Mouse (Mus musculus): ENCODE results near the gene Tmem243. TPM values are rescaled to one million over a fixed set of nuclear protein-coding genes. Genes with fewer than 3 reads are reported as not detected.

Tmem243 gene
- polyA plus RNA-seq, 1 experiment from 2014 or later: 116 TPM

GRCm38 (mm10) chr5:9103958-9104357 lies 3.5 kb downstream of the Tmem243 start:
- H3K4me2 ChIP-seq (replicated peaks; ENCODE audit: low read depth): no peak overlapping the region
- WGBS: 80% methylated on average over 8 of the region's 8 CpGs
- TF ChIP-seq CTCF (IDR thresholded peaks at IDR 0.05; ENCODE audit: low read depth): no peak
- no peak for ATAC-seq
- H3K9me3 ChIP-seq (ENCODE audit: control insufficient read depth): no peaks in the 10 kb centered on the region
- H3K4me3 ChIP-seq (ENCODE audit: low read depth, low read length): no peak overlapping the region
- H3K4me1 ChIP-seq (replicated peaks; ENCODE audit: control insufficient read depth, insufficient read depth, low read length): peaks cover 3% of the 10 kb centered on the region; the same call in 1 of the 2 replicates
- H3K36me3 ChIP-seq (ENCODE audit: control insufficient read depth, insufficient read depth): no peaks in the 10 kb centered on the region
- no peak overlapping the region for H3K9ac ChIP-seq (ENCODE audit: low read depth, low read length)
- no peak overlapping the region for H3K27ac ChIP-seq (ENCODE audit: low read depth, low read length)
- H3K27me3 ChIP-seq (replicated peaks; ENCODE audit: control insufficient read depth, insufficient read depth, low read length): no peaks in the 10 kb centered on the region

GRCm38 (mm10) chr5:9106806-9107205 lies 6.3 kb downstream of the Tmem243 start:
- Histone ChIP-seq H3K9me3 (ENCODE audit: control insufficient read depth) (no peaks in the 10 kb centered on the region), H3K4me2 (replicated peaks; ENCODE audit: low read depth) (no peak overlapping the region), H3K27ac (ENCODE audit: low read depth, low read length) (peak overlapping the region; percentile 42; the same call in 1 of the 2 replicates), H3K4me1 (replicated peaks; ENCODE audit: control insufficient read depth, insufficient read depth, low read length) (peaks cover 3% of the 10 kb centered on the region; the same call in 1 of the 2 replicates), H3K4me3 (ENCODE audit: low read depth, low read length) (no peak overlapping the region), H3K36me3 (ENCODE audit: control insufficient read depth, insufficient read depth) (no peaks in the 10 kb centered on the region), H3K27me3 (replicated peaks; ENCODE audit: control insufficient read depth, insufficient read depth, low read length) (no peaks in the 10 kb centered on the region), H3K9ac (ENCODE audit: low read depth, low read length) (no peak overlapping the region)
- 51% methylated on average over 6 of the region's 6 CpGs for WGBS
- TF ChIP-seq CTCF (IDR thresholded peaks at IDR 0.05; ENCODE audit: low read depth): no peak
- ATAC-seq: 0 out of 2 replicates have a peak, but pooled peaks have one; percentile 26

DNA sequence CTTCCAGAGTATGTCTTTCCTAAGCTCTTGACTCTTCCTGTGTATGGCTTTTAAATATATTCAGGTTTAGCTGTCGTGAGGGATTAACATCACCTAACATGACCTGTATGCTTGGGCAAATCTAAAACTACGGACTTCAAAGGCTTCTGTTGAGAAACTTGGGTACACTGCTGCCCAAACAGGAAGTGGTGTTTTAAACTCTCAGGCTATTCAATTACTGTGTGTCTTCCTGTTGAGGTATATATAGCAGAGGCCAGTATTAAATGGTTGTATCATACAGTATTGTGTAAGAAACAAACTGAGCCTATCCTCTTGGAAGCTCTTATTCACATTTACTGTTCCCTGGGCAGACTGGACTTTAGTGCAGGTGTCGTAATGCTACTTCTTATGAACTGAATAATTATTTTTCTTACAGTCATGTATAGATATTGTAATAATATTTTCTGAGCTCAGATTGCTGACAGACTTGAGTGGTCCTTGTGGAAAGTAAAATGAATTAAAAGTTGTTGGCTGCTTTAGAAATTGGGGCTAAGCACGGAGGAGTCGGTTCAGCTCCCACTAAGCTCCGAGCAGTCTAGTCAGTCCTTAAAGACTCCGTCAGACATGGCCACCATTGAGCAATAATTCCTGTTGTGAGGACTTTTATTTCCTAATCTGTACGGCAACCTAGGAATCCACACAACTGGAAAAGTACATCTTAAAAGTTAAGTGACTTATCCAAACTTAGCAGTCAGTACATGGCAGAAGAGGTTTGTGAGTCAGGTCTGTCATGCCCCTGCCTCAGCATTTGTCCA lies 7.0 kb downstream of the Tmem243 start:
- Histone ChIP-seq H3K27ac (ENCODE audit: low read depth, low read length) (peak overlapping the region; percentile 46; the same call in 1 of the 2 replicates), H3K4me3 (ENCODE audit: low read depth, low read length) (no peak overlapping the region), H3K4me2 (replicated peaks; ENCODE audit: low read depth) (no peak overlapping the region), H3K9me3 (ENCODE audit: control insufficient read depth) (no peaks in the 10 kb centered on the region), H3K4me1 (replicated peaks; ENCODE audit: control insufficient read depth, insufficient read depth, low read length) (peaks cover 3% of the 10 kb centered on the region; the same call in 1 of the 2 replicates), H3K9ac (ENCODE audit: low read depth, low read length) (no peak overlapping the region), H3K27me3 (replicated peaks; ENCODE audit: control insufficient read depth, insufficient read depth, low read length) (no peaks in the 10 kb centered on the region), H3K36me3 (ENCODE audit: control insufficient read depth, insufficient read depth) (no peaks in the 10 kb centered on the region)
- TF ChIP-seq CTCF (IDR thresholded peaks at IDR 0.05; ENCODE audit: low read depth): no peak
- WGBS: 58% methylated on average over 8 of the region's 8 CpGs
- peak; percentile 61 for ATAC-seq

GRCm38 (mm10) chr5:9108490-9108889 lies 8.0 kb downstream of the Tmem243 start:
- peak; percentile 79 for ATAC-seq
- WGBS: 31% methylated on average over 5 of the region's 5 CpGs
- peaks cover 3% of the 10 kb centered on the region; the same call in 1 of the 2 replicates for H3K4me1 ChIP-seq (replicated peaks; ENCODE audit: control insufficient read depth, insufficient read depth, low read length)
- H3K9me3 ChIP-seq (ENCODE audit: control insufficient read depth): no peaks in the 10 kb centered on the region
- no peaks in the 10 kb centered on the region for H3K36me3 ChIP-seq (ENCODE audit: control insufficient read depth, insufficient read depth)
- peak overlapping the region; percentile 69 for H3K27ac ChIP-seq (ENCODE audit: low read depth, low read length)
- H3K9ac ChIP-seq (ENCODE audit: low read depth, low read length): no peak overlapping the region
- no peak for TF ChIP-seq CTCF (IDR thresholded peaks at IDR 0.05; ENCODE audit: low read depth)
- H3K27me3 ChIP-seq (replicated peaks; ENCODE audit: control insufficient read depth, insufficient read depth, low read length): no peaks in the 10 kb centered on the region
- no peak overlapping the region for H3K4me2 ChIP-seq (replicated peaks; ENCODE audit: low read depth)
- H3K4me3 ChIP-seq (ENCODE audit: low read depth, low read length): no peak overlapping the region

DNA sequence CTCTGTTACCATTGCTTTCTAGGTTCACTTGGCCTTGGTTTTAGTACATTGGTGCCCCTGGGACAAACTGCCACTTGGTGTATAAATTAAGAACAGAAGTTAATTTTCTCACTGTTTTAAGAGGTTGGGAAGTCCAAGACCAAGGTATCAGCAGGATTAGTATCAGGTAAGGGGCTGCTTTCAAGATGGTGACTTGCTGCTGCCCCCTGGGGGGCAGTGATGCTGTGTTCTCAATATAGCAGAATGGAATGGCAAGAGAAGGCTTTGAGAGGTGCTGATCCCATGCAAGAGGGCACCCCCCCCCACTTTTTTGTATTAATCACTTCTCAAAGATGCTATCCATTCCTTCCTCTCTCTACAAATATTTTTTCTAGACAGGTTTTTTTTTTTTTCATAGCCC lies 9.1 kb downstream of the Tmem243 start:
- Histone ChIP-seq H3K27ac (ENCODE audit: low read depth, low read length) (no peak overlapping the region), H3K27me3 (replicated peaks; ENCODE audit: control insufficient read depth, insufficient read depth, low read length) (no peaks in the 10 kb centered on the region), H3K9ac (ENCODE audit: low read depth, low read length) (no peak overlapping the region), H3K4me1 (replicated peaks; ENCODE audit: control insufficient read depth, insufficient read depth, low read length) (peaks cover 3% of the 10 kb centered on the region; the same call in 1 of the 2 replicates), H3K9me3 (ENCODE audit: control insufficient read depth) (no peaks in the 10 kb centered on the region), H3K36me3 (ENCODE audit: control insufficient read depth, insufficient read depth) (no peaks in the 10 kb centered on the region), H3K4me2 (replicated peaks; ENCODE audit: low read depth) (no peak overlapping the region), H3K4me3 (ENCODE audit: low read depth, low read length) (no peak overlapping the region)
- no peak for ATAC-seq
- peak; percentile 44 for TF ChIP-seq CTCF (IDR thresholded peaks at IDR 0.05; ENCODE audit: low read depth)

GRCm38 (mm10) chr5:9111285-9111684 lies 10.8 kb downstream of the Tmem243 start:
- no peak overlapping the region for H3K4me3 ChIP-seq (ENCODE audit: low read depth, low read length)
- no peaks in the 10 kb centered on the region for H3K27me3 ChIP-seq (replicated peaks; ENCODE audit: control insufficient read depth, insufficient read depth, low read length)
- ATAC-seq: no peak
- 0 out of 2 replicates have a peak, but pooled peaks cover 2% of the 10 kb centered on the region for H3K36me3 ChIP-seq (ENCODE audit: control insufficient read depth, insufficient read depth)
- no peak overlapping the region for H3K27ac ChIP-seq (ENCODE audit: low read depth, low read length)
- no peak overlapping the region for H3K9ac ChIP-seq (ENCODE audit: low read depth, low read length)
- H3K4me1 ChIP-seq (replicated peaks; ENCODE audit: control insufficient read depth, insufficient read depth, low read length): peaks cover 3% of the 10 kb centered on the region; the same call in 1 of the 2 replicates
- 72% methylated on average over 2 of the region's 2 CpGs for WGBS
- no peak for TF ChIP-seq CTCF (IDR thresholded peaks at IDR 0.05; ENCODE audit: low read depth)
- H3K4me2 ChIP-seq (replicated peaks; ENCODE audit: low read depth): no peak overlapping the region
- no peaks in the 10 kb centered on the region for H3K9me3 ChIP-seq (ENCODE audit: control insufficient read depth)
